Mouse (Mus musculus) kidney, postnatal 0 days (tissue): ENCODE measurements at regions not wholly inside any gene's neighbourhood (a gene's known extent, or its start where the extent isn't known, plus 50 kb on each side); places are given as distances from the start of the nearest gene placed in this dataset.
A peak's percentile ranks its signal among the peaks of the same experiment; 100 is the strongest.

Experiments used
- ATAC-seq: fragments of 200-750 bp; cut with Nextera tagmentation; replicated peaks from 2 replicates; pipeline ENCODE4 v1.8.0; 2017; ENCODE audit warnings: low read depth, moderate number of reproducible peaks, moderate TSS enrichment, moderate library complexity; ENCODE audit not compliant: low FRiP score
- DNase-seq: peaks from one replicate; pipeline ENCODE4 v3.0.0-alpha.2; 2016; ENCODE audit warnings: low spot score
- H3K27ac ChIP-seq: fragments of 300-500 bp; sonication (generic); 2 replicates; pipeline ENCODE4 v1.5.1; 2014; ENCODE audit warnings: mild to moderate bottlenecking
- H3K27me3 ChIP-seq: fragments of 300-500 bp; sonication (generic); 2 replicates; pipeline ENCODE4 v1.6.1; 2014; ENCODE audit warnings: low read length, mixed read lengths; ENCODE audit not compliant: insufficient read depth
- H3K36me3 ChIP-seq: fragments of 300-500 bp; sonication (generic); 2 replicates; pipeline ENCODE4 v1.6.1; 2014; ENCODE audit warnings: low read length, mixed read lengths; ENCODE audit not compliant: insufficient read depth
- H3K4me1 ChIP-seq: fragments of 300-500 bp; sonication (generic); replicated peaks from 2 replicates; pipeline ENCODE4 v1.6.1; 2014; ENCODE audit warnings: antibody characterized with exemption, low read length, mixed read lengths; ENCODE audit not compliant: insufficient read depth
- H3K4me2 ChIP-seq: fragments of 300-500 bp; sonication (generic); 2 replicates; pipeline ENCODE4 v1.6.1; 2014; ENCODE audit warnings: mild to moderate bottlenecking, low read length, moderate library complexity, mixed read lengths
- H3K4me3 ChIP-seq: fragments of 300-500 bp; sonication (generic); replicated peaks from 2 replicates; pipeline ENCODE4 v1.5.1; 2014; ENCODE audit warnings: low read depth, low read length
- H3K9ac ChIP-seq: fragments of 300-500 bp; sonication (generic); 2 replicates; pipeline ENCODE4 v1.6.1; 2014; ENCODE audit warnings: low read depth, low read length
- H3K9me3 ChIP-seq: fragments of 300-500 bp; sonication (generic); replicated peaks from 2 replicates; pipeline ENCODE4 v1.6.1; 2016; ENCODE audit warnings: low read length, inconsistent platforms, mixed read lengths
- CTCF ChIP-seq: IDR thresholded peaks from 2 replicates; pipeline ENCODE4 v1.5.1; 2016; ENCODE audit warnings: antibody characterized with exemption, low read depth, mild to moderate bottlenecking, moderate library complexity
- WGBS: fragments of 180-500 bp; shearing (Covaris S2); extraction: QIAGEN DNeasy Blood & Tissue Kit; methylation state at CpG from one replicate; pipeline ENCODE4 v1.1.7; 2014; 5-methylcytosine and 5-hydroxymethylcytosine counted together

DNA sequence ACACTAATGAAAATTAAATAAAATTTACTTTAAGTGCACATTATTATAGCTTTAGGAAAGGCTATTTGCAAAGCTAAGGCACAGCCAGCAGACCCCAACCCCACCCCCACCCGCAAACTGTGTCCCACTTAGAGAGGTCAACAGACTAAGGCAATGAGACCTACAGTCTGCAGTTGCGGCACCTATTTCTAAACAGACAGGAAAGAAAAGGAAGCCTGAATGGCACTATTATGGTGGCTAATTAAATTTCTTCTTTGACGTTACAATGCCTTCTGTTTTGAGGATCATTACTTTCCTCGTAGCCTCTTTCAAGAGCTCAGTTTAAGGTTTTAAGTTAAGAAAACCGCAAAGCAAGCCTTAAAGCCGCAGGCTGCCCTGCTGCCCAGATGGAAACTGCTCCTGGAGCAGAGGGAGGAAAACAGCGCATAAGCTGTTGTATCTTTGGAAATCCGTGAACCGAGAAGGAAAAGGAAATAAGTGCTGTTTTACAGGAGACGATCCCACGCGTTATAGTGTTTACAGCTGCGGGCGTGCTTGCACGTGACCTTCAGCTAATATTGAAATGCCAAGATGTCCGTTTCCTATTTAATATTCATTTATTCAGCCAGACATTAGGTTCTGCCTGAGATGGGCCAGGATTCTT is 117.8 kb upstream of the Ldb2 start:
- Histone ChIP-seq H3K4me3 (peak overlapping the region; percentile 17; the same call in 1 of the 2 replicates), H3K4me2 (peak overlapping the region; percentile 48), H3K9me3 (no peaks in the 10 kb centered on the region), H3K27ac (no peak overlapping the region), H3K4me1 (no peaks in the 10 kb centered on the region), H3K9ac (peak overlapping the region; percentile 37; the same call in 1 of the 2 replicates), H3K36me3 (no peaks in the 10 kb centered on the region), H3K27me3 (no peaks in the 10 kb centered on the region)
- WGBS = 23% methylated on average over 16 of the region's 16 CpGs
- no peak for TF ChIP-seq CTCF
- ATAC-seq (no peak), DNase-seq (peak; percentile 38)

DNA sequence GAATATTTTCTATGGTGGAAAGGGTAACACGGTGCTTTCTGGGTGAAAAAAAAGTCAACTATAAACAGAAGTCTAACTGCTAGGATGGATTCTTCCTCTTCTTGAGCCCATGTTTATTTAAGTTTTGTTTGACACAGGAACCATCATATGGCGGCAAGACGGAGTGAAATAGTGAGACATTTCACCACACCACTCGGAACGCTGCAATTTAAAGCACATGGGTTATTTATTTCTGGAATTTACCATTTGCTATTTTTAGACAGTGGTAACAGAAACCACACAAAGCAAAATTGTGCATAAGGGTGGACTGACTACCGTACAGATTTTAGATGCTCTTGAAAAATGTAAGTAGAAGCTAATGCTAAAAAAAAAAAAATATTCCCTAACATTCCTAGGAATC is 103.1 kb upstream of the Ldb2 start:
- H3K4me2 ChIP-seq = no peak overlapping the region
- WGBS = 54% methylated on average over 6 of the region's 6 CpGs
- no peak for TF ChIP-seq CTCF
- H3K27ac ChIP-seq = no peak overlapping the region
- H3K27me3 ChIP-seq = no peaks in the 10 kb centered on the region
- no peak overlapping the region for H3K4me3 ChIP-seq
- H3K9me3 ChIP-seq = no peaks in the 10 kb centered on the region
- DNase-seq (peak; percentile 11), ATAC-seq (no peak)
- H3K36me3 ChIP-seq = no peaks in the 10 kb centered on the region
- H3K4me1 ChIP-seq = no peaks in the 10 kb centered on the region
- no peak overlapping the region for H3K9ac ChIP-seq

DNA sequence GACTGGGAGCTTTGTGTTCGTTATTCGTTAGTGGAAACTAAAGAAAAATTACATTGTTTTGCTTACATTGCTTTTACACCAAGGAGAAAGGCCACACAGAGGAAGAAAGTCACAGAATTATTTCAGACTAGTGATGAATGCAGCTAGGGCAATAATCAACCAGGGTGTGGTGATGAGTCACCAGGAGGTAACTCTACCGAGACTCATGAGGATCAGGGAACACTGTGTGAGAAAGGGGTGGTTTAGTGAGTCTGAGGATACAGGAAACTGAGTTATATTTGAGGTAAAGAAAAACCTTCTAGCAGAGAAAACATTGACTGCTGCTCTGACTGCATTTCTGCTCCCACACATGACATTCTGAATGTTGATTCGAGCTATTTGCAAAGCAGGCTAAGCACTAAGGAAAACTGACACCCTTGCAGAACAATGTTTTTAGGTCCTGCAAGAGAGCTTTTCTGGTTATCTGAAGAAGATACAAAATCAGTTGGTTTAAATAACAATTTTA is 87.1 kb upstream of the Ldb2 start:
- H3K9ac ChIP-seq = no peak overlapping the region
- no peak overlapping the region for H3K4me3 ChIP-seq
- no peak for ATAC-seq
- no peaks in the 10 kb centered on the region for H3K9me3 ChIP-seq
- no peak overlapping the region for H3K27ac ChIP-seq
- no peaks in the 10 kb centered on the region for H3K4me1 ChIP-seq
- TF ChIP-seq CTCF = no peak
- 47% methylated on average over 4 of the region's 4 CpGs for WGBS
- H3K27me3 ChIP-seq = no peaks in the 10 kb centered on the region
- H3K4me2 ChIP-seq = no peak overlapping the region
- H3K36me3 ChIP-seq = no peaks in the 10 kb centered on the region
- DNase-seq = no peak

DNA sequence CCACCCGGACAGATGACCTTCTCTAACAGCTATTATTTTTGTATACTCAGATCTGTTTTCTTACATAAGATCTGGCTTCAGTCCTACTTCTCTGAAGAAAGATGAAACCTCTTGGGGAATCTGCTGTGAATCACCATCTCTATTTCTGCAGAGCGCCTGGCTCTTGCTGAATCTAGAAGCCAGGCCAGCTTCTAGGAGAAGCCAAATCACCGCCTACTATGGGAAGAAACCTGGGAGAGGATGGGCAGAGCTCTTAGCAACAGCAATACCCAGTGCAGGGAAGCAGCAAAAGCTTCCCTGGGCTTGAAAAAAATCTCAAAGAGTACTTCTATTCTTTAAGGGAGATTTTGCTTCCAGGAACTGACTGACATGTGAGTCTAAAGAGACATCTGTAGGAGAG is 77.5 kb upstream of the Ldb2 start:
- no peak overlapping the region for H3K4me3 ChIP-seq
- no peaks in the 10 kb centered on the region for H3K36me3 ChIP-seq
- no peak for TF ChIP-seq CTCF
- H3K27ac ChIP-seq = no peak overlapping the region
- no peaks in the 10 kb centered on the region for H3K27me3 ChIP-seq
- peak; percentile 4 for DNase-seq
- no peaks in the 10 kb centered on the region for H3K9me3 ChIP-seq
- ATAC-seq = no peak
- no peak overlapping the region for H3K4me2 ChIP-seq
- no peak overlapping the region for H3K9ac ChIP-seq
- 61% methylated on average over 3 of the region's 3 CpGs for WGBS
- H3K4me1 ChIP-seq = no peaks in the 10 kb centered on the region

DNA sequence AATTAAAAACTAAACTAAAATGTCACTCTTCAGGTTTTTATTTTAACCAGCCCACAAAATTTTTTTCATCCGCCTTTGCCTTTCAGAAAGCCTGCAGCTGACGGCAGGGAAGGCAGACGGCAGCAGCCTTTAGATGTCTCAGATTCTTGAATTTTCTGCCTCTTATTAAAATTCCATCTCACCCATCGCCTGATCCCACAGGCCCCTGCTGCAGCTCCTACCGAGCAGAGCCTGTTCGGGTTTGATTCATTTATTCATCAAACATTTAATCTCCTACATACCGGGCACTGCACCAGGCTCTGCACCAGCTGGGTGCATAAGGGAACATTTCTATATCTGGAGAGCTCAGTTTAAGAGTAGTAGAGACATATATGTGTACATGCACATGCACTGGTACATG is 72.8 kb upstream of the Ldb2 start:
- no peaks in the 10 kb centered on the region for H3K4me1 ChIP-seq
- ATAC-seq (no peak), DNase-seq (no peak)
- 68% methylated on average over 7 of the region's 7 CpGs for WGBS
- H3K36me3 ChIP-seq = no peaks in the 10 kb centered on the region
- no peak overlapping the region for H3K4me3 ChIP-seq
- no peaks in the 10 kb centered on the region for H3K9me3 ChIP-seq
- H3K4me2 ChIP-seq = no peak overlapping the region
- H3K27ac ChIP-seq = no peak overlapping the region
- TF ChIP-seq CTCF = no peak
- H3K9ac ChIP-seq = no peak overlapping the region
- H3K27me3 ChIP-seq = no peaks in the 10 kb centered on the region

DNA sequence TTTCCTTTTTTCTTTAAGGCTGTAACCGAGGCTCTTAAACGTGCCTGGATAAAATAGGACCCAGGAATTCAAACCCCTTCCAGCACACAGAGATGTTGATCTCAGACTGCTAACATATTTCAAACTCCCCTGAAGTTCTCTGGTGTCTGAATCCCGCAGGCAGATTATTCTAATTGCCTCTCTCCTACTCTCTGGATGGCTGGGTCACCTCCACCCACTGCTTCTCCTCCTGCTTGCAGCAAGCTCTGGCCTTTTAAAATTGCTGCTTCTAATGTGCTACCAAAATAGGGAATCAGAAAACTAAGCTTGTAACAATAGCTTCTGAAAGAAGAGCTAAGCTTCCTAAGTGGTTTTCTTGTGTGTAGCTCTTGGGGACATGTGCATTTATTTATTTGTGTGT is 64.4 kb upstream of the Ldb2 start:
- Histone ChIP-seq H3K9ac (no peak overlapping the region), H3K36me3 (no peaks in the 10 kb centered on the region), H3K27me3 (no peaks in the 10 kb centered on the region), H3K4me1 (no peaks in the 10 kb centered on the region), H3K4me3 (no peak overlapping the region), H3K4me2 (no peak overlapping the region), H3K27ac (no peak overlapping the region), H3K9me3 (no peaks in the 10 kb centered on the region)
- DNase-seq (no peak), ATAC-seq (no peak)
- WGBS = 36% methylated on average over 3 of the region's 3 CpGs
- no peak for TF ChIP-seq CTCF

DNA sequence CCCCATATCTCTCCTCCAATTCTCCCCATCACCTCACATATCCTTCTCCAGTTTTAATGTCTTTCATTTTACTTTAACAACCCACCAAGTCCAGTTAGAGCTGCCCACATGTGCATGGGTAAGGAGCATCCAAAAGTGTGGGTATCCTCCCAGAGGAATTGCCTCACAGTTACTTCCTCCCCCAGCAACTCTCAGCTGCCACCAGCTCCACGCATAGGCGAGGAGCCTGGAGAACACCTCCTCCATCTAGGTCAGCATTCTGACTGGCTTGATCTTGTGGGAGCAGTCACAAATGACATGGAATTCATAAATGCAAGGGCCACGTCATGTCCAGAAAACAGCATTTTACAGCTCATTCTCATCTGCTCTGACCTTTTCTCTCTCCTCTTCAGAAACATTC is 63.9 kb upstream of the Ldb2 start:
- TF ChIP-seq CTCF = no peak
- no peaks in the 10 kb centered on the region for H3K4me1 ChIP-seq
- H3K27ac ChIP-seq = no peak overlapping the region
- no peaks in the 10 kb centered on the region for H3K27me3 ChIP-seq
- H3K4me3 ChIP-seq = no peak overlapping the region
- no peak overlapping the region for H3K9ac ChIP-seq
- no peak overlapping the region for H3K4me2 ChIP-seq
- no peaks in the 10 kb centered on the region for H3K9me3 ChIP-seq
- DNase-seq = no peak
- no peaks in the 10 kb centered on the region for H3K36me3 ChIP-seq
- 72% methylated on average over 3 of the region's 3 CpGs for WGBS
- no peak for ATAC-seq
